Mouse (Mus musculus) C3H10T1/2 (cell line): ENCODE data around the gene Cox10. TPM values are rescaled to one million over a fixed set of nuclear protein-coding genes. Genes with fewer than 3 reads are reported as not detected.

Source experiments
- polyA plus RNA-seq, 2 experiments: library from polyadenylated mRNA; unstranded; fragments of >200 nt; fragmentation: generic; extraction: Trizol; gene quantifications; one replicate each; pipeline ENCODE4 v1.2.1; 2012; ENCODE audit warnings: missing spikeins in 2 of 2

The Cox10 gene
- polyA plus RNA-seq = 10 to 100 TPM; 12.9 to 18.1 TPM

GRCm38 (mm10) chr11:64078956-64079726 lies at the start of gene Cox10:
Cox10 (minus strand) TSS chr11:64079468.

GRCm38 (mm10) chr11:63922091-63922621 lies 157.1 kb downstream of the Cox10 start, which contains the start of gene Hs3st3b1:
Hs3st3b1 (minus strand) TSS chr11:63922290.

Other genes starting within 250 kb of the Cox10 start
- gene Hs3st3b1, start 157.2 kb downstream of the Cox10 start, polyA plus RNA-seq = not detected